8 mouse cellular contexts compared by ENCODE assay signal in the genomic region with DNA sequence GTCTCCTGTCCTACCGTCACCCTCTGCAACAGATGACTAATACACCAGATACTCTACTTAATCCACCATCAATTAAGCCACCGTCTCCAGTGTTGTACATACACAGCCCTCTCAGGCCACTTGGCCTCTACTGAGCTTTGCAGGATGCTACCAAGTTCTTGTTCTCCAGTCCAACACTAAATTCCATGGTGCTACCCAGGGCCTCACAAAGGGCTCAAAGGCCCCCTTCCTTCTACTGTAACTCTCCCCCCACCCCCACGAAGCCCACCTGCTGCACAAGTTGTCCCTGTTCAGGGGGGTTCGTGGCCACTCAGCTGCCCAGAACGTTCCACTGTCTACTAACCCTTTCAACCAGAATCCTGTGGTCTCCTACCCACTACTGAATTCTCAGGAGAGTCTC. TPM values are rescaled to one million over a fixed set of nuclear protein-coding genes. Genes with fewer than 3 reads are reported as not detected.
DNase-seq lines count a peak whose midpoint lies in the region; ATAC-seq and TF ChIP-seq lines count a peak whose summit lies in the region.

No protein-coding gene starts in this region.

- peak; percentile 31 for DNase-seq in cerebellum, adult 9-11 months
- no peak for DNase-seq in lung, adult 18-20 months
- no peak for DNase-seq in limb, embryonic 14.5 days (ENCODE audit: low spot score)
- DNase-seq in gastrocnemius, adult 8-10 months (ENCODE audit: low spot score in 2 of 2): no peak
- DNase-seq in layer of hippocampus, adult 9-11 months: no peak

- TF ChIP-seq POLR2A in limb, embryonic 14.5 days (IDR thresholded peaks at IDR 0.05; ENCODE audit: borderline replicate concordance, extremely low read depth, insufficient read depth, insufficient read length): no peak
- no peak for TF ChIP-seq POLR2A in olfactory bulb, adult 2 months (IDR thresholded peaks at IDR 0.05; ENCODE audit: insufficient read depth, low read depth, low read length)

- 76% methylated on average over 5 of the region's 5 CpGs for WGBS in lung, embryonic 16.5 days
- WGBS in limb, embryonic 14.5 days: 60% methylated on average over 5 of the region's 5 CpGs
- 64% methylated on average over 5 of the region's 5 CpGs for WGBS in olfactory bulb, adult 2 months

- peak overlapping the region; percentile 60 for H3K4me3 ChIP-seq in lung, embryonic 16.5 days (ENCODE audit: low read length)
- peak overlapping the region; percentile 71; the same call in 1 of the 2 replicates for H3K4me3 ChIP-seq in limb, embryonic 14.5 days (replicated peaks; ENCODE audit: low read length)
- peak overlapping the region; percentile 34 for H3K4me3 ChIP-seq in olfactory bulb, adult 2 months (ENCODE audit: insufficient read depth, low read depth, low read length)

- H3K9ac ChIP-seq in lung, embryonic 16.5 days (ENCODE audit: low read length): no peak overlapping the region
- no peak overlapping the region for H3K9ac ChIP-seq in limb, embryonic 14.5 days (ENCODE audit: low read depth, low read length, severe bottlenecking)

- no peaks in the 10 kb centered on the region for H3K9me3 ChIP-seq in lung, embryonic 16.5 days (ENCODE audit: control insufficient read depth, low read length)
- H3K9me3 ChIP-seq in limb, embryonic 14.5 days (ENCODE audit: control insufficient read depth, low read length): no peaks in the 10 kb centered on the region

- peaks cover 6% of the 10 kb centered on the region; the same call in 1 of the 2 replicates for H3K4me1 ChIP-seq in lung, embryonic 16.5 days (replicated peaks; ENCODE audit: control insufficient read depth, insufficient read depth, low read length)
- H3K4me1 ChIP-seq in limb, embryonic 14.5 days (ENCODE audit: control insufficient read depth, insufficient read depth, low read length): peaks cover 2% of the 10 kb centered on the region; the same call in 1 of the 2 replicates
- H3K4me1 ChIP-seq in olfactory bulb, adult 2 months (ENCODE audit: control insufficient read depth, insufficient read depth, low read length): peaks cover 12% of the 10 kb centered on the region

- peak overlapping the region; percentile 82 for H3K4me2 ChIP-seq in lung, embryonic 16.5 days (ENCODE audit: low read depth, low read length)
- H3K4me2 ChIP-seq in limb, embryonic 14.5 days (replicated peaks; ENCODE audit: low read depth, low read length, severe bottlenecking): no peak overlapping the region

- no peak overlapping the region for H3K27ac ChIP-seq in lung, embryonic 16.5 days (ENCODE audit: low read length)
- no peak overlapping the region for H3K27ac ChIP-seq in limb, embryonic 14.5 days (replicated peaks; ENCODE audit: low read depth, low read length)
- no peak overlapping the region for H3K27ac ChIP-seq in olfactory bulb, adult 2 months (ENCODE audit: insufficient read depth, low read depth, low read length)

- no peak for ATAC-seq in cerebellum, adult (ENCODE audit: insufficient number of reproducible peaks, low FRiP score, low TSS enrichment)
- no peak for ATAC-seq in lung, embryonic 16.5 days (ENCODE audit: low read depth)
- no peak for ATAC-seq in limb, embryonic 14.5 days (ENCODE audit: low FRiP score, low read depth)

- no peaks in the 10 kb centered on the region for H3K36me3 ChIP-seq in lung, embryonic 16.5 days (ENCODE audit: control insufficient read depth, insufficient read depth, low read length)
- H3K36me3 ChIP-seq in limb, embryonic 14.5 days (ENCODE audit: control insufficient read depth, insufficient read depth, low read length): no peaks in the 10 kb centered on the region

- H3K27me3 ChIP-seq in lung, embryonic 16.5 days (ENCODE audit: control insufficient read depth, insufficient read depth, low read depth, low read length): peaks cover 5% of the 10 kb centered on the region; the same call in 1 of the 2 replicates
- H3K27me3 ChIP-seq in limb, embryonic 14.5 days (ENCODE audit: control insufficient read depth, insufficient read depth, low read length): no peaks in the 10 kb centered on the region; the same call in 1 of the 2 replicates

- TF ChIP-seq CTCF in olfactory bulb, adult 2 months (IDR thresholded peaks at IDR 0.05; ENCODE audit: insufficient read depth, low read depth, low read length): no peak

RNA-seq across cellular contexts. Expression of gene Tbc1d8, which starts 1.5 kb away (rescaled TPM):
- 13.3 and 14.7 TPM in 2 replicates for polyA plus RNA-seq in lung, embryonic 16.5 days (2015; fragmentation: Nextera tagmentation; extraction: Ambion mirVana)
- polyA plus RNA-seq in limb, embryonic 14.5 days (2012; rRNA removed): 14.3 TPM in 2 replicates
- 10.7 and 11.5 TPM in 2 replicates for polyA plus RNA-seq in limb, embryonic 14.5 days (2014; fragmentation: Nextera tagmentation; extraction: Ambion mirVana)
- polyA plus RNA-seq in olfactory bulb, adult 2 months (2012; ENCODE audit: insufficient read depth, insufficient read length, low replicate concordance, missing spikeins): not detected in 2 replicates
- 10 to 100 TPM in 1 of 4 experiments, 1 to 10 TPM in 3; 7.6 to 11.6 (median 9.3) TPM for total RNA-seq in gastrocnemius, adult 8-10 months (2022)

RNA-seq across cellular contexts. Expression of gene Cnot11, which starts 57.7 kb away (rescaled TPM):
- polyA plus RNA-seq in lung, embryonic 16.5 days (2015; fragmentation: Nextera tagmentation; extraction: Ambion mirVana): 11.7 TPM in 2 replicates
- 23.8 and 27.6 TPM in 2 replicates for polyA plus RNA-seq in limb, embryonic 14.5 days (2012; rRNA removed)
- polyA plus RNA-seq in limb, embryonic 14.5 days (2014; fragmentation: Nextera tagmentation; extraction: Ambion mirVana): 28.2 and 30.6 TPM in 2 replicates
- polyA plus RNA-seq in olfactory bulb, adult 2 months (2012; ENCODE audit: insufficient read depth, insufficient read length, low replicate concordance, missing spikeins): not detected in 2 replicates
- total RNA-seq in gastrocnemius, adult 8-10 months (2022): 10 to 100 TPM; 17.8 to 19.7 (median 18.9) TPM

Comparison
In these comparisons a context has a peak if more than half of its experiments do, and no peak if none do; other contexts are left out.
1. RNA of gene Tbc1d8, which starts 1.5 kb away (polyA plus RNA-seq): 10.7 to 14.3 TPM in limb, embryonic 14.5 days and 13.3 to 14.7 TPM in lung, embryonic 16.5 days; not detected in olfactory bulb, adult 2 months; every median in the first group is over 10 times any median in the second.
2. Peak in every context shown above with its lines, with median percentiles within 50 percentile points of each other: H3K4me3 ChIP-seq.